Mouse (Mus musculus): ENCODE measurements around the gene Wfdc15a.
A peak's percentile ranks its signal among the peaks of the same experiment; 100 is the strongest.
"Not testable (repeated sequence)": the region's sequence is repeated elsewhere in the genome, so short reads cannot be mapped to it uniquely, and the experiment has no call there.

Gene Wfdc15a

GRCm38 (mm10) chr2:164199626-164200327, at the start of gene Wfdc15a:
Wfdc15a (minus strand) TSS chr2:164200130.
- no peak for DNase-seq (ENCODE audit: low read depth in 2 of 2, low spot score in 2 of 2)

- DNase-seq (ENCODE audit: low read depth in 2 of 2, low spot score in 2 of 2), result no peak
Measured at GRCm38 (mm10) chr2:164238366-164238765, 38.4 kb upstream of the Wfdc15a start, which contains the start of gene Svs2. Svs2 (minus strand) TSS chr2:164238466.

GRCm38 (mm10) chr2:164232671-164233070, 32.7 kb upstream of the Wfdc15a start:
- no peak for DNase-seq (ENCODE audit: low read depth in 2 of 2, low spot score in 2 of 2)

GRCm38 (mm10) chr2:164228361-164229070, 28.6 kb upstream of the Wfdc15a start:
- DNase-seq (ENCODE audit: low read depth in 2 of 2, low spot score in 2 of 2), result no peak

GRCm38 (mm10) chr2:164221522-164221921, 21.6 kb upstream of the Wfdc15a start, which contains the start of gene Wfdc15b:
Wfdc15b (minus strand) TSS chr2:164221660.
- DNase-seq (ENCODE audit: low read depth in 2 of 2, low spot score in 2 of 2), result no peak

GRCm38 (mm10) chr2:164219295-164219694, 19.4 kb upstream of the Wfdc15a start:
- no peak for DNase-seq (ENCODE audit: low read depth in 2 of 2, low spot score in 2 of 2)

GRCm38 (mm10) chr2:164212711-164213110, 12.8 kb upstream of the Wfdc15a start:
- DNase-seq (ENCODE audit: low read depth in 2 of 2, low spot score in 2 of 2), result no peak

GRCm38 (mm10) chr2:164210892-164211291, 11.0 kb upstream of the Wfdc15a start:
- DNase-seq (ENCODE audit: low read depth in 2 of 2, low spot score in 2 of 2), result no peak

- DNase-seq (ENCODE audit: low read depth in 2 of 2, low spot score in 2 of 2), result no peak
Measured at GRCm38 (mm10) chr2:164206676-164207075, 6.7 kb upstream of the Wfdc15a start.

GRCm38 (mm10) chr2:164206011-164206410, 6.1 kb upstream of the Wfdc15a start:
- DNase-seq (ENCODE audit: low read depth in 2 of 2, low spot score in 2 of 2), result not testable (repeated sequence)

GRCm38 (mm10) chr2:164196700-164196990, 3.3 kb downstream of the Wfdc15a start:
- DNase-seq (ENCODE audit: low read depth in 2 of 2, low spot score in 2 of 2), result no peak

- no peak for DNase-seq (ENCODE audit: low read depth in 2 of 2, low spot score in 2 of 2)
Measured at GRCm38 (mm10) chr2:164195971-164196699, 3.8 kb downstream of the Wfdc15a start.

GRCm38 (mm10) chr2:164194959-164195630, 4.8 kb downstream of the Wfdc15a start:
- DNase-seq (ENCODE audit: low read depth in 2 of 2, low spot score in 2 of 2), result no peak

- no peak for DNase-seq (ENCODE audit: low read depth in 2 of 2, low spot score in 2 of 2)
Measured at GRCm38 (mm10) chr2:164192279-164192678, 7.7 kb downstream of the Wfdc15a start.

GRCm38 (mm10) chr2:164190576-164190975, 9.4 kb downstream of the Wfdc15a start, which contains the start of gene Wfdc12:
Wfdc12 (minus strand) TSS chr2:164190608.
- DNase-seq (ENCODE audit: low read depth in 2 of 2, low spot score in 2 of 2), result no peak

- peak in 1 of 2 experiments; percentile 6 for DNase-seq (ENCODE audit: low read depth in 2 of 2, low spot score in 2 of 2)
Measured at GRCm38 (mm10) chr2:164188722-164189121, 11.2 kb downstream of the Wfdc15a start.

- no peak for DNase-seq (ENCODE audit: low read depth in 2 of 2, low spot score in 2 of 2)
Measured at GRCm38 (mm10) chr2:164184145-164184719, 15.7 kb downstream of the Wfdc15a start.

GRCm38 (mm10) chr2:164183340-164183739, 16.6 kb downstream of the Wfdc15a start:
- DNase-seq (ENCODE audit: low read depth in 2 of 2, low spot score in 2 of 2), result no peak

- DNase-seq (ENCODE audit: low read depth in 2 of 2, low spot score in 2 of 2), result no peak
Measured at GRCm38 (mm10) chr2:164182692-164183255, 17.2 kb downstream of the Wfdc15a start, which contains the start of gene Wfdc5. Wfdc5 (minus strand) TSS chr2:164182742.

GRCm38 (mm10) chr2:164180770-164181169, 19.2 kb downstream of the Wfdc15a start:
- no peak for DNase-seq (ENCODE audit: low read depth in 2 of 2, low spot score in 2 of 2)

Data from CD8-positive naive resting alpha-beta T cell, adult 2 months (primary cell).